Mouse (Mus musculus): ENCODE data around the gene Ephx1. TPM values are rescaled to one million over a fixed set of nuclear protein-coding genes. Genes with fewer than 3 reads are reported as not detected.

Ephx1 gene
- 100 to 1,000 TPM; 158 to 201 TPM for polyA plus RNA-seq (2017; shearing (Covaris generic))

DNA sequence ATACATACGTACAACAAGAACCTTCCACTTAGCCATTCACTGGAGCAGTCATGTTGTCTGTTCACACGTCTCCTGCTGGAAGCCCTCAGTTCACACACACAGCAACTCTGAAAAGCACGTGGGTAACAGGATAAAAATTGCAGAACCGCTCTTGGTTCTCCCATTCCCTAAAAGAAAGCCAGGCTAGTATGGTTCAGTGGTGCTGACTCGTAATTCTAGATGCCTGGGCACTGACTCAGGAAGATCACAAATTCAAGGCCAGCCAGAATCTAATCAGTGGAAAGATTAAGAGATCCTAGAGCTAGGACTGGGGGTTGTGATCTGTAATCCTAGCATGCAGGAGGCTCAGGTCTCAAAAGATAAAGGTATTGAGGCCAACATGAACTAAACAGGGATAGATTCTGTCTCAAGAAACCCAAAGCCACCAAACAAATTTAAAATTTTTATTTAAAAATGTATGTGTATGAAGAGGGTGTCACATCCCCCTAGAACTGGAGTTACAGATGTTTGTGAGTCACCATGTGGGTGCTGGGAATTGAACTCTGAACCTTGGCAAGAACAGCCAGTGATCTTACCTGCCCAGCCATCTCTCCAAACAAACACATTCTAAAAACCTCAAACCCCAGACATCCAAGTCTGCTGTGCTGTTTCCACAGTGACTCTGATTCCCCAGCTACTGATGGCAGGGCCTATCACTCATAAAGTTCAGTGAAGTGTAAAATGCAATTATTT lies at the start of gene Ephx1:
Gene Ephx1, minus strand, starts transcription at position 149 of the 732 bp plus-strand sequence.

DNA sequence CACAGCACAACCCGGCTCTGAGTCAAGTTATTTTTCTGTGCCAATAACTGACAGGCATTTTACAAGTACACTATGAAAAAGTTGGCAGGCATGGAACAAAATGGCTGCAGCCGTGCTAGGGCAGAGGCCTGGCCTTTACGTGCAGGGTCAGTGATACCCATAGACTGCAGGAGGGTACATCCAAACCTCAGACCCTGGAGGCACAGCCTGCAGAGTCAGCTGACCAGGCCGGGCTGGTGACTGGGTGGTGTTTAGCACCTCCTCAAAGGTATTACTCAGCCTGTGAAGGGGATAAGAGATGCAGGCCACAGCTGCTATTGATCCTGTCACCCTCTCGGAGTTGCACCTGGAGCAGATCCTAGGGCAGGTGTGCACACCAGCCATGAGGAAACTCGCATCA lies 30.2 kb upstream of the Ephx1 start, which contains the start of gene 9130409I23Rik:
Gene 9130409I23Rik, plus strand, starts transcription at position 301 of the 400 bp plus-strand sequence.

DNA sequence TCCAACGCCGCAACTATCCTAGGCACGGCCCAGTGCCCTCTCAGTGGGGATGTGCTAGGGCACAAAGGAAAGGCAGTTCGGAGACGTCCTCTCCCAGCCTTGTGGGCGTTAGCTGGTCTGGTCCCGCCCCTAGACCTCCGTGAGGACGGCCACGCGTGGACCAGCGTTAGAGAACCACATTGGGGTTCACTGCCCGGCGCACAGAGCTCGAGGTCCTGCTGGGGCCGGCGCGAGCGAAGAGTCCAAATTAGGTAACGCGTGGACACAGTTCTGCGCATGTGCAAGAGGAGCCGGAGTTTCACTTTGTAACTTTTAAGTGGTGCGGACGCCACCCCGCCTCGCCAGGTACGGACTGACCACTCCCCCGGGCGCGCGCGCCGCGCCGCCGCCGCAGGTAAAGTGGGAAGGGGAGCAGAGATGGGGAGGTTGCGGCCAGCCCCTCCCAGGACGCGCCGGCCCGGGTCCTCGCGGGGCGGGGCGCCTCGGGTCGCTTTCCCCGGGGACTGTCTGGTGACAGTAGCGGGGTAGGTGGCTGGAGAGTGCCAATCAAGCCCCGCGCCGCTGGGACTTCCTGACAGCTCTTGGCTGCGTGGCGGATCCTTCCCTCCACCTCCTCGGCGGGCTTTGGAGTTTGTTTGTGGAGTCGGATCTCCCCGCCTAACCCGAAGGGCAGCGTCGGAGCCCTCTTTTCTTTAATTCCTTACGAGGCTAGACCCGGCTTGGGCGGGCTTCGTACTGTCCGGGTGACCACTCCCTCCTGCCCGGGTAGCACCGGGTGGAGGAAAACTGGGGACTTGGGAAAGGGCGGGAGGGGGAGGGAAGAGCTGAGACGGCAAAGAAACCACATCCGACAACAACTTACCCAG lies 78.3 kb downstream of the Ephx1 start, which contains the start of gene Tmem63a:
Gene Tmem63a, plus strand, starts transcription at position 179 of the 866 bp plus-strand sequence.

DNA sequence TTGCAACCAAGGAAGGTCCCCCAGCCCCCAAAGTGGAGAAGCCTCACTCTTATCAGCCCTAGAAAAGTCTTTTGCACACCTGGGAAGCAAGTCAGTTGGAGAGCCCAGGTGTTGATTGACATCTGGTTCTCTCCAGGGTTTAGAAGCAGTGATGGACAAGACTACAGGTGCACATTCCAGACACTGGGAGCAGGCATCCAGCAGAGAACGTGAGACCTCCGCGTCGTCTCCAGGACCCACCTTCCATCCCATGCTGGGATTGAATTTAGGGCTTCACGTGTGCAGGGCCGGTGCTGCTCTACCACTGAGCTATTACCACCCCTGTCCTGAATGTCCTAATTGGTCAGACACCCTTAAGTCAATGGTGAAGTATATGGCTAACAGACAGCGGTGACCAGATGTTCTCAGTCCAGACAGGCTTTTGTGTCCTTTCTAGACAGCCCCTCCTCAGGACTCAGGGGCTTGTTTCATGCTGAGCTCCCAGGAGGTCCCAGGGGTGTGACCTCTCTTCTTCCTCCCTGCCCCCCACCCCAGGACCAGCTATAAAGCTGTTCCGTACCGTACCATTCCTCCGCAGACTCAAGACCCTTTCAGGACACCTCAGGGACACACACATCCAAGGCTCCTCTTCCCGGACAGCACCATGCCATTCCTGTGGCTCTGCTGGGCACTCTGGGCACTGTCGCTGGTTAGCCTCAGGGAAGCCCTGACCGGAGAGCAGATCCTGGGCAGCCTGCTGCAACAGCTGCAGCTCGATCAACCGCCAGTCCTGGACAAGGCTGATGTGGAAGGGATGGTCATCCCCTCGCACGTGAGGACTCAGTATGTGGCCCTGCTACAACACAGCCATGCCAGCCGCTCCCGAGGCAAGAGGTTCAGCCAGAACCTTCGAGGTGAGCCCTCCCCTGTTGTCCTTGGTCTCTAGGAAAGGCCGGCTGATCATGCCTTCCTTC lies 86.0 kb downstream of the Ephx1 start, which contains the start of gene Lefty1:
Gene Lefty1, plus strand, starts transcription at position 556 of the 953 bp plus-strand sequence.

Other genes with a start within 250 kb of the Ephx1 start
- gene H3f3a, start 207.0 kb downstream of the Ephx1 start, polyA plus RNA-seq (2017; shearing (Covaris generic)), result 1,000 to 10,000 TPM; 1,310 to 1,629 TPM
- 10 to 100 TPM; 38.8 to 43.6 TPM for gene Sde2, start 169.8 kb downstream of the Ephx1 start, polyA plus RNA-seq (2017; shearing (Covaris generic))
- gene Lefty2, start 127.8 kb downstream of the Ephx1 start, polyA plus RNA-seq (2017; shearing (Covaris generic)), result not detected
- gene Pycr2, start 116.6 kb downstream of the Ephx1 start, polyA plus RNA-seq (2017; shearing (Covaris generic)), result 10 to 100 TPM; 69.6 to 97.1 TPM
- under 1 TPM in 1 of 2 experiments, not detected in 1; 0.88 TPM for gene Lefty1, start 85.9 kb downstream of the Ephx1 start, polyA plus RNA-seq (2017; shearing (Covaris generic))
- gene Tmem63a, start 78.6 kb downstream of the Ephx1 start, polyA plus RNA-seq (2017; shearing (Covaris generic)), result 10 to 100 TPM; 21.7 to 42.5 TPM
- under 1 TPM in 1 of 2 experiments, not detected in 1; 0.14 TPM for gene 9130409I23Rik, start 30.3 kb upstream of the Ephx1 start, polyA plus RNA-seq (2017; shearing (Covaris generic))
- 10 to 100 TPM; 21.5 to 23.7 TPM for gene Nvl, start 123.3 kb upstream of the Ephx1 start, polyA plus RNA-seq (2017; shearing (Covaris generic))
- 10 to 100 TPM; 76.6 to 82.4 TPM for gene Cnih4, start 123.8 kb upstream of the Ephx1 start, polyA plus RNA-seq (2017; shearing (Covaris generic))
- gene Wdr26, start 191.1 kb upstream of the Ephx1 start, polyA plus RNA-seq (2017; shearing (Covaris generic)), result 10 to 100 TPM; 67.4 to 70.0 TPM